Mouse (Mus musculus): ENCODE results near the gene Tfap4. TPM values are rescaled to one million over a fixed set of nuclear protein-coding genes. Genes with fewer than 3 reads are reported as not detected.

Tfap4 gene
- polyA plus RNA-seq, 1 experiment from 2014 or later: 15.7 TPM

DNA sequence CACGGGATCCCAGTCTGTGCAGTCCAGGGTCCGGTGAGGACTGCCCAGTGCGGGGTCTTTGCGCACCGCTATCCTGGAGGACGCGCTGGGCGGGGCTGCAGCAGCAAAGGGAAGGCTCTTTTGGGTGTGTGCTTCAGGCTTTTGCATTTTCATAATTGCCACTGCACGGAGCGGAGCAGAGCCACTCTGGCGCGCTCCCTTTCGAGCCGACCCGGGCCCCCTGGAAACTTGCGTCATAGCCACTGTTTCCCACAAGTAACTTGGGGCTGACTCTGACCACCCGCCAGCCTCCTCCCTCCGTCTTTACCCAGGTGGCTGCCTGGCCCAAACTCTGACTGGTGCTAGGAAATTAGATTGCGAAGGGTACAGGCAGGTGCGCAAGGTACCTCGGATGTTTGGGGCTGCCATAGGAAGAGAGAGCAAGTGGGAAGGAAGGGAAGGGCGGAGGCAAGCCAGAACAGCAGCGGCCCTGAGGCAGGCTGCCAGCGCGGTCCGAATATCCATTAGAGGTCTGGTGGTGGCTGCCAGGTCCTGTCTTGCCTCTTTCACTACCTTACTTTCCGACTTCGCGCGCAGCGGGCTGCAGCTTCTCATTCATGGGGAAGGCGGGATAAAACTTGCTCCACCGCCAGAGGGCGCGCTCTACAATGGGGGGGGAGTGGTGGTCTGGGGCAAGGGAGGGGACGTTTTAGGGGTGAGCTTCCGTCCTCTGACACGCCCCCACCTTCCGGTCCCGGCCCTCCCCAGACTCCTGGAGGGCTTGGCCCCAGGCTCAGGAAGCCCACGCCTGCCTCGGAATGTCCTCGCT lies 695 bp upstream of the Tfap4 start:
- H3K4me3 ChIP-seq: peak overlapping the region; percentile 73
- peak; percentile 13 for ATAC-seq
- peak overlapping the region; percentile 75 for H3K9ac ChIP-seq
- 0 out of 2 replicates have a peak, but pooled peaks cover 2% of the 10 kb centered on the region for H3K27me3 ChIP-seq
- 1% methylated on average over 43 of the region's 43 CpGs for WGBS
- H3K4me2 ChIP-seq: peak overlapping the region; percentile 89
- no peaks in the 10 kb centered on the region for H3K9me3 ChIP-seq (replicated peaks)
- peak overlapping the region; percentile 92 for H3K27ac ChIP-seq
- H3K36me3 ChIP-seq (ENCODE audit: poor library complexity, severe bottlenecking): no peaks in the 10 kb centered on the region
- peaks cover 21% of the 10 kb centered on the region for H3K4me1 ChIP-seq

DNA sequence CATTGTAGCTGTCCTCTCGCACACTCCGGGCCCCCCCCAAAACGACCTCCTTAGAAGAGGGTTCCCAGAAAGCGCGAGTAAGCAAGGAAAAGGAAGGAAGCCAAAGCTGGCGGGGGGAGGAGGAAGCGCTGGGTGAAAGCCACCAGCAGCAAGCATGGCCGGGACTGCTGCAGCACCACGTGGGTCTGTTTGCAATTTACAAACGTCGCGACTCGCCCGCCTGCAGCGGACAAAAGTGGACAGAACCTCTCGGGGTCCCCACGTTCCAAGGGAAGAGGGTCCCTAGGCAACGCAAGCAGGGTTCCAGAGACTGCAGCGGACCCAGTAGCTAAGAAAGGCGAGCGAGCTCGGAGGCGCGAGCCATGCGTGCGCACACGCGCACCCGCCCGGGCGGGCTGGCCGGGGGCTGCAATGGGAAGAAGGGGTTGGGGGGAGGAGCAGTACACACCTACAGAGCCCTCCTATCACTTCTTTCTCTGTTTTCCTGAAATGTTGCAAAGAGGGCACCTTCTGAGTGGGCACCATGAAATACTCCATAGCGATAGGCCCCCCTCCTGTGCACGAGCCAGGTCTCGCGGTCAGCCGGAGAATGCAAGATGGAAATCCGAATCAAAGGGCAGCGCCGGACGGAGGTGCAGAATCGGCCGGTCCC lies 548 bp downstream of the Tfap4 start:
- ATAC-seq: peak; percentile 37
- H3K4me3 ChIP-seq: peak overlapping the region; percentile 73
- H3K27me3 ChIP-seq: 0 out of 2 replicates have a peak, but pooled peaks cover 2% of the 10 kb centered on the region
- peaks cover 21% of the 10 kb centered on the region for H3K4me1 ChIP-seq
- H3K36me3 ChIP-seq (ENCODE audit: poor library complexity, severe bottlenecking): no peaks in the 10 kb centered on the region
- H3K9ac ChIP-seq: peak overlapping the region; percentile 75
- peak overlapping the region; percentile 92 for H3K27ac ChIP-seq
- H3K9me3 ChIP-seq (replicated peaks): no peaks in the 10 kb centered on the region
- WGBS: 0% methylated on average over 43 of the region's 43 CpGs
- H3K4me2 ChIP-seq: peak overlapping the region; percentile 89

DNA sequence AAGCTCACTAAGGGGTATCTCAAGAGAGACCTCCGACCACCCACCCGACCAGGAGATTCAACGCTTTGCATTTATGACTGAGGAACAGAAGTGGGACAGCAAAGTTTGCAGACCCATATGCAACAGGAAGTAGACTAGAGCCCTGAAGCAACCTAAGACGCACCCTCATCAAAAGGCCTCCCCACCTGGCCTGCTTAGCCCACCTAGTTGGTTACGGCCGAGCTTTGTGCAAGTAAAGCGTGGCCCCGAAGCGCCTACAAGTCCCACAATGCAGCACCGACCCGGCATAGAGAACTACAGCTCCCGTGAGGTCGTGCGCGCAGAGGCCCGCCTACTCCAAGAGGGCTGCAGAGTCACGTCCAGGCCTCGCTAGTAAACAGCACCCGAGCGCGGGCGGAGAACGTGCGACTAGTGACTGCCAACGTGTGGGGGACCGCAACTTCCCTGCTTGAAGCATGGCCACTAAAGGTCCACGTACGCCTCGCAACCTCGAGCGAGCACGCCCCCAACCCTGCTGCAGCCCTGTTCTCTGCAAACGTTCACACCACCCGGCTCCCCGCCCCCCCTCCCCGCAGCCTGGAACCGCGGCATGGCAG lies 1.2 kb downstream of the Tfap4 start:
- Histone ChIP-seq H3K4me2 (peak overlapping the region; percentile 89), H3K27ac (peak overlapping the region; percentile 92), H3K27me3 (no peaks in the 10 kb centered on the region), H3K9ac (peak overlapping the region; percentile 75), H3K36me3 (ENCODE audit: poor library complexity, severe bottlenecking) (no peaks in the 10 kb centered on the region), H3K4me1 (peaks cover 23% of the 10 kb centered on the region), H3K9me3 (replicated peaks) (no peaks in the 10 kb centered on the region), H3K4me3 (peak overlapping the region; percentile 73)
- ATAC-seq: peak; percentile 95
- WGBS: under 1% methylated on average over 35 of the region's 38 CpGs

DNA sequence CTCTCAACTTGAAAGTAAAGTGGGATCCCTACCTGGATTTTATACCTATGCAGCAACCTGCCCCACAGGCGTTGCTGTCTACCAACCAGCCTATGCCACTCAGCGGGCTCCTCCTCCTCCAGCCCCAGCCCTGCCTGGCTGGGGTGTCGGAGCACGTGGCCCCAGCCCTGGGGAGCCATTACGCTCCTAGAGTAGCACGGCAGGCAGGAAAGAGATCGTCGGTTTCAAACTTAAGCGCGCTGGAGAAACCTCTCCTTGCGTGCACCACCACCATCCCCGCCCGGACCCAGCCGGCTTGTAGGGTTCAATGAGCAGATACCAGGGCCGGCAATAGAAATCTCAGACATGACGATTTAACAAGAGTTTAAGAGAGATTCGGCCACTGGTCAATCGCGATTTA lies 1.7 kb downstream of the Tfap4 start:
- Histone ChIP-seq H3K27me3 (no peaks in the 10 kb centered on the region), H3K27ac (peak overlapping the region; percentile 92), H3K4me3 (peak overlapping the region; percentile 73), H3K9ac (peak overlapping the region; percentile 75), H3K4me2 (peak overlapping the region; percentile 89), H3K4me1 (peaks cover 24% of the 10 kb centered on the region), H3K36me3 (ENCODE audit: poor library complexity, severe bottlenecking) (no peaks in the 10 kb centered on the region), H3K9me3 (replicated peaks) (no peaks in the 10 kb centered on the region)
- ATAC-seq: peak; percentile 60
- 0% methylated on average over 19 of the region's 19 CpGs for WGBS

DNA sequence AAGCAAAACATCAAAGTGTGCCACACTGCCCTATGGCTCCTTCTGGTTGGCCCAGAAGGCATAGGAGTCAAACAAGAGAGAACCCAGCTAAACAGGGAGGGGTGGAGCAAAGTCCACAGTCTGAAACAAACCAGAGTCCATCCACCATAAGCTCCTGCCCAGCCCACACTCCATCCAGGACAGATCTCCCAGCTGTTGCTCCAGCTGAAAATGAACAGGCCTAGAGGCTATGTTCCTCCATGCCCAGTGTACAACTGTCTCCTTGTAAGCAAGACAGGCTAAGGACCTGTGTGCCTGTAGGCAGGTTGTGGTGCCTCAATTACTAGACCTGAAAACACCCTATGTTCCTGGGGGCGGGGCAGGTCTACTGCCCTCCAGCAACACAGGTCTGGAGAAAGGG lies 2.6 kb downstream of the Tfap4 start:
- H3K4me2 ChIP-seq: peak overlapping the region; percentile 89
- H3K27ac ChIP-seq: no peak overlapping the region
- peak overlapping the region; percentile 75 for H3K9ac ChIP-seq
- no peaks in the 10 kb centered on the region for H3K9me3 ChIP-seq (replicated peaks)
- no peaks in the 10 kb centered on the region for H3K27me3 ChIP-seq
- no peak for ATAC-seq
- WGBS: 82% methylated on average over 1 of the region's 1 CpGs
- no peaks in the 10 kb centered on the region for H3K36me3 ChIP-seq (ENCODE audit: poor library complexity, severe bottlenecking)
- peak overlapping the region; percentile 73 for H3K4me3 ChIP-seq
- H3K4me1 ChIP-seq: peaks cover 24% of the 10 kb centered on the region

GRCm38 (mm10) chr16:4555555-4555954 lies 4.1 kb downstream of the Tfap4 start:
- ATAC-seq: no peak
- no peak overlapping the region for H3K4me2 ChIP-seq
- H3K27me3 ChIP-seq: no peaks in the 10 kb centered on the region
- no peak overlapping the region for H3K27ac ChIP-seq
- 97% methylated on average over 1 of the region's 1 CpGs for WGBS
- H3K36me3 ChIP-seq (ENCODE audit: poor library complexity, severe bottlenecking): peaks cover 14% of the 10 kb centered on the region
- no peak overlapping the region for H3K9ac ChIP-seq
- no peak overlapping the region for H3K4me3 ChIP-seq
- peaks cover 22% of the 10 kb centered on the region for H3K4me1 ChIP-seq
- no peaks in the 10 kb centered on the region for H3K9me3 ChIP-seq (replicated peaks)

DNA sequence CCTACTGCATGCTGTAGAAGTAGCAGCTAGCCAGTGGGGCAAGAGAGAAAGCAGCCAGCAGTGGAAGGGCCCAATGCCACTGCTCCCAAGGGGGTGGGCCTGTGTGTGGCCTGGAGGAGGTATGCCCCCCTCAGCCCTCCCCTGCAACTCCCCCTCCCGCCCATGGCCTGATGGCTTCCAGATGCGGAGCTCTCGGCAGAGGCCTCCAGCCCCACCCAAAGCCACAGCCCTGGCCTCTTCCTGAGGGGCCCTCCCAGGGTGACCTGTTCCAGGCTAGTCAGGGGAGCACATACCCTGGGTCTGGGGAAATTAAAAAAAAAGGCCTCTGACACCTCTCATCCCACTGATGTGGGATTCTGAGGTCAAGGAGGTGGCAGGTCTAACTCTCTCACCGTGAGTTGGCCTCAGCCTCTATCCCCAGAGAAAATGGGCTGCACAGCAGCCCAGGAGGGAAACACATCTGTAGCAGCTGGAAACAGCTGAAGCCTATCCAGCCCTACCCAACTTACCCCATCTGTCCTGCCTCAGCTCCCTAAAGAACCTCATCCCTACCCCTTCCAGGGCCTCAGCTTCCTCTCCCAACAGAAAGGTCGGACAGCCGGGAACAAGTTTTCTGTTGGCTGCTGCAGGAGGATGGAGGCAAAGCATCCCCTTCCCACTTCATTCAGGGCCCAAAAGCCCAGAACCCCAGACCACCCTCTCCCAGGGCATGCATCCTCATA lies 6.7 kb downstream of the Tfap4 start:
- Histone ChIP-seq H3K27ac (no peak overlapping the region), H3K9me3 (replicated peaks) (no peaks in the 10 kb centered on the region), H3K9ac (peak overlapping the region; percentile 40; the same call in 1 of the 2 replicates), H3K4me2 (no peak overlapping the region), H3K36me3 (ENCODE audit: poor library complexity, severe bottlenecking) (peaks cover 33% of the 10 kb centered on the region), H3K27me3 (no peaks in the 10 kb centered on the region), H3K4me1 (peaks cover 18% of the 10 kb centered on the region), H3K4me3 (no peak overlapping the region)
- ATAC-seq: no peak
- 54% methylated on average over 6 of the region's 6 CpGs for WGBS

GRCm38 (mm10) chr16:4551885-4552284 lies 7.8 kb downstream of the Tfap4 start:
- H3K36me3 ChIP-seq (ENCODE audit: poor library complexity, severe bottlenecking): peaks cover 40% of the 10 kb centered on the region
- no peak overlapping the region for H3K4me3 ChIP-seq
- no peaks in the 10 kb centered on the region for H3K9me3 ChIP-seq (replicated peaks)
- peaks cover 7% of the 10 kb centered on the region for H3K4me1 ChIP-seq
- H3K4me2 ChIP-seq: no peak overlapping the region
- 93% methylated on average over 12 of the region's 12 CpGs for WGBS
- no peak for ATAC-seq
- no peaks in the 10 kb centered on the region for H3K27me3 ChIP-seq
- H3K9ac ChIP-seq: no peak overlapping the region
- H3K27ac ChIP-seq: no peak overlapping the region

GRCm38 (mm10) chr16:4551056-4551455 lies 8.6 kb downstream of the Tfap4 start:
- Histone ChIP-seq H3K27me3 (no peaks in the 10 kb centered on the region), H3K4me2 (no peak overlapping the region), H3K4me3 (no peak overlapping the region), H3K36me3 (ENCODE audit: poor library complexity, severe bottlenecking) (peaks cover 48% of the 10 kb centered on the region), H3K4me1 (peaks cover 3% of the 10 kb centered on the region; the same call in 1 of the 2 replicates), H3K9me3 (replicated peaks) (no peaks in the 10 kb centered on the region), H3K27ac (no peak overlapping the region), H3K9ac (no peak overlapping the region)
- ATAC-seq: peak; percentile 52
- 47% methylated on average over 13 of the region's 13 CpGs for WGBS

- Histone ChIP-seq H3K27me3 (no peaks in the 10 kb centered on the region), H3K36me3 (ENCODE audit: poor library complexity, severe bottlenecking) (peaks cover 61% of the 10 kb centered on the region), H3K4me3 (no peak overlapping the region), H3K4me1 (peaks cover 3% of the 10 kb centered on the region; the same call in 1 of the 2 replicates), H3K9ac (no peak overlapping the region), H3K27ac (no peak overlapping the region; the same call in 1 of the 2 replicates), H3K9me3 (replicated peaks) (no peaks in the 10 kb centered on the region), H3K4me2 (no peak overlapping the region)
- no peak for ATAC-seq
- 94% methylated on average over 18 of the region's 18 CpGs for WGBS
Measured at GRCm38 (mm10) chr16:4548953-4549688, 10.5 kb downstream of the Tfap4 start.

DNA sequence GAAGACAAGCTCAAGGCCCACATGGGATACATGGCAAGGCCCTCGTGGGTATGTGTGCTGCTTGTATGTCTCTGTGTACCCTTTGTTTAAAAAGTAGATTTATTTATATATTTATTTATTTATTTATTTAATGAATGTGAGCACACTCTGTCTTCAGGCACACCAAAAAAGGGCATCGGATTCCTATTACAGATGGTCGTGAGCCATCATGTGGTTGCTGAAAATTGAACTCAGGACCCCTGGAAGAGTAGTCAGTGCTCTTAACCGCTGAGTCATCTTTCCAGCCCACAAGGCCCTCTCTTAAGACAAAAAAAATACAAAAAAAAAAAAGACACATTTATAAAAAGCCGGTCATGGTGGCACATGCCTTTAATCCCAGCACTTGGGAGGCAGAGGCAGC lies 12.0 kb downstream of the Tfap4 start:
- ATAC-seq: no peak
- Histone ChIP-seq H3K36me3 (ENCODE audit: poor library complexity, severe bottlenecking) (peaks cover 61% of the 10 kb centered on the region), H3K27me3 (no peaks in the 10 kb centered on the region), H3K9ac (no peak overlapping the region), H3K27ac (no peak overlapping the region), H3K4me1 (no peaks in the 10 kb centered on the region; the same call in 1 of the 2 replicates), H3K4me3 (no peak overlapping the region), H3K4me2 (no peak overlapping the region), H3K9me3 (replicated peaks) (no peaks in the 10 kb centered on the region)
- 96% methylated on average over 5 of the region's 5 CpGs for WGBS
